Mouse (Mus musculus) midbrain, embryonic 11.5 days (tissue): ENCODE data around the gene Adgrf5. TPM values are rescaled to one million over a fixed set of nuclear protein-coding genes. Genes with fewer than 3 reads are reported as not detected.
"Not testable (repeated sequence)": the region's sequence is repeated elsewhere in the genome, so short reads cannot be mapped to it uniquely, and the experiment has no call there.

ENCODE experiments used
- ATAC-seq: fragments of 200-750 bp; cut with Nextera tagmentation; 2 replicates; pipeline ENCODE4 v1.8.0; 2017; ENCODE audit warnings: moderate TSS enrichment, moderate library complexity; ENCODE audit not compliant: low FRiP score
- DNase-seq: peaks from one replicate; pipeline ENCODE4 v3.0.0; 2015; ENCODE audit warnings: low spot score; ENCODE audit errors: missing footprints
- H3K27ac ChIP-seq: fragments of 300-500 bp; sonication (generic); 2 replicates; pipeline ENCODE4 v1.5.1; 2014; ENCODE audit warnings: low read depth, low read length
- H3K27me3 ChIP-seq: fragments of 300-500 bp; sonication (generic); 2 replicates; pipeline ENCODE4 v1.6.1; 2014; ENCODE audit warnings: mild to moderate bottlenecking, low read length, moderate library complexity, mixed read lengths; ENCODE audit not compliant: control insufficient read depth, insufficient read depth
- H3K36me3 ChIP-seq: fragments of 300-500 bp; sonication (generic); 2 replicates; pipeline ENCODE4 v1.6.1; 2014; ENCODE audit warnings: mild to moderate bottlenecking, low read length, moderate library complexity, mixed read lengths; ENCODE audit not compliant: control insufficient read depth, insufficient read depth
- H3K4me1 ChIP-seq: fragments of 300-500 bp; sonication (generic); 2 replicates; pipeline ENCODE4 v1.6.1; 2014; ENCODE audit warnings: low read length; ENCODE audit not compliant: control insufficient read depth, insufficient read depth
- H3K4me2 ChIP-seq: fragments of 300-500 bp; sonication (generic); 2 replicates; pipeline ENCODE4 v1.6.1; 2014; ENCODE audit warnings: mild to moderate bottlenecking, moderate library complexity
- H3K4me3 ChIP-seq: fragments of 300-500 bp; sonication (generic); 2 replicates; pipeline ENCODE4 v1.5.1; 2014; ENCODE audit warnings: low read depth, low read length
- H3K9ac ChIP-seq: fragments of 300-500 bp; sonication (generic); 2 replicates; pipeline ENCODE4 v1.6.1; 2014; ENCODE audit warnings: low read length
- H3K9me3 ChIP-seq: fragments of 300-500 bp; sonication (generic); 2 replicates; pipeline ENCODE4 v1.6.1; 2016; ENCODE audit warnings: low read length; ENCODE audit not compliant: control insufficient read depth
- WGBS: fragments of 180-500 bp; shearing (Covaris S2); extraction: QIAGEN DNeasy Blood & Tissue Kit; methylation state at CpG from one replicate; pipeline ENCODE4 v1.1.7; 2014; 5-methylcytosine and 5-hydroxymethylcytosine counted together
- polyA plus RNA-seq: library from polyadenylated mRNA; unstranded; fragments of >200 nt; fragmentation: Nextera tagmentation; extraction: Ambion mirVana; gene quantifications from 2 replicates; pipeline ENCODE4 v1.2.1, GENCODE M21; 2014

The Adgrf5 gene
- polyA plus RNA-seq, 1 experiment from 2014 or later = 6.8 TPM

GRCm38 (mm10) chr17:43337643-43338042 lies 22.6 kb upstream of the Adgrf5 start:
- H3K9ac ChIP-seq = no peak overlapping the region
- H3K4me2 ChIP-seq = no peak overlapping the region
- no peak for DNase-seq
- no peak overlapping the region for H3K4me3 ChIP-seq
- H3K27me3 ChIP-seq = no peaks in the 10 kb centered on the region
- no peak overlapping the region for H3K27ac ChIP-seq
- no peaks in the 10 kb centered on the region for H3K36me3 ChIP-seq
- no peaks in the 10 kb centered on the region for H3K4me1 ChIP-seq
- H3K9me3 ChIP-seq = no peaks in the 10 kb centered on the region
- no peak for ATAC-seq
- 86% methylated on average over 2 of the region's 2 CpGs for WGBS

- H3K4me3 ChIP-seq = no peak overlapping the region
- no peaks in the 10 kb centered on the region for H3K9me3 ChIP-seq
- 87% methylated on average over 3 of the region's 3 CpGs for WGBS
- no peaks in the 10 kb centered on the region for H3K27me3 ChIP-seq
- H3K36me3 ChIP-seq = no peaks in the 10 kb centered on the region
- no peak overlapping the region for H3K4me2 ChIP-seq
- no peaks in the 10 kb centered on the region for H3K4me1 ChIP-seq
- ATAC-seq (no peak), DNase-seq (no peak)
- no peak overlapping the region for H3K9ac ChIP-seq
- no peak overlapping the region for H3K27ac ChIP-seq
Observed at GRCm38 (mm10) chr17:43338279-43338678, 22.0 kb upstream of the Adgrf5 start.

- ATAC-seq, H3K9ac ChIP-seq, H3K27ac ChIP-seq, H3K36me3 ChIP-seq, H3K4me2 ChIP-seq, H3K4me1 ChIP-seq, H3K4me3 ChIP-seq, H3K27me3 ChIP-seq, DNase-seq, H3K9me3 ChIP-seq: not testable (repeated sequence)
- WGBS = 93% methylated on average over 2 of the region's 2 CpGs
Observed at GRCm38 (mm10) chr17:43346499-43346898, 13.8 kb upstream of the Adgrf5 start.

DNA sequence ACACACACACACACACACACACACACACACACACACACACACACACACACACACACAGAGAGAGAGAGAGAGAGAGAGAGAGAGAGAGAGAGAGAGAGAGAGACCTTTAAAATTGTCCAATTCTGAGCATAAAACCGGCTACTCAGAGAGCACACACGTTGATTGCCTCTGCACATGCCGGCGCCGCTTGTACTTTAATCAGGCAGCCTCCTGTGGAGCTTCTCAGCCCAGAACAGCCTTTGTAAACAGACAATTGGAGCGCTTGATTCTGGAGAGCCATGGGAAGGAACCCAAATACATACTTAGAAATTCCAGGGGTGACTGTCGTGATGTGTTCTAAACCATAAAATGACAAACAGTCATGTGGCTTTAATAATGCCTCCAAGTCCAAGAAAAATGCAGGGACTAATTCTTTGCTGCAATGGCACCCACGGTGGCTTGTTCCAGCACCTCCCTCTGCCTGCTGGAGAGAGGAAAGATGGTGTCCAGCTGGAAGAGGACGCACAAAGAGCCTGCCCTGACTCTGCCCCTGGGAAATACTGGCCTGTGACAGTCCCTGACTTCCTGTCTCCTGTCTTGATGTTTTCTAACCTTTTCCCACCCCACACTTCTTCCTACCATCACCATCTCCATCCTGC lies 2.2 kb upstream of the Adgrf5 start:
- WGBS = 14% methylated on average over 9 of the region's 9 CpGs
- ATAC-seq = no peak
- H3K27me3 ChIP-seq = no peaks in the 10 kb centered on the region
- no peak overlapping the region for H3K4me2 ChIP-seq
- H3K9ac ChIP-seq = no peak overlapping the region
- H3K4me1 ChIP-seq = no peaks in the 10 kb centered on the region; the same call in 1 of the 2 replicates
- no peak overlapping the region for H3K27ac ChIP-seq
- DNase-seq = peak; percentile 85
- H3K36me3 ChIP-seq = no peaks in the 10 kb centered on the region
- H3K9me3 ChIP-seq = no peaks in the 10 kb centered on the region
- no peak overlapping the region for H3K4me3 ChIP-seq

GRCm38 (mm10) chr17:43361021-43361420 lies 770 bp downstream of the Adgrf5 start:
- peak; percentile 56 for DNase-seq
- Histone ChIP-seq H3K27ac (no peak overlapping the region), H3K4me3 (no peak overlapping the region), H3K4me2 (no peak overlapping the region), H3K9me3 (no peaks in the 10 kb centered on the region), H3K27me3 (no peaks in the 10 kb centered on the region), H3K36me3 (no peaks in the 10 kb centered on the region), H3K4me1 (no peaks in the 10 kb centered on the region; the same call in 1 of the 2 replicates), H3K9ac (no peak overlapping the region)
- 83% methylated on average over 11 of the region's 11 CpGs for WGBS
- ATAC-seq = no peak

GRCm38 (mm10) chr17:43362362-43362761 lies 2.1 kb downstream of the Adgrf5 start:
- no peak overlapping the region for H3K4me3 ChIP-seq
- no peak overlapping the region for H3K9ac ChIP-seq
- H3K4me2 ChIP-seq = no peak overlapping the region
- no peak for ATAC-seq
- no peaks in the 10 kb centered on the region for H3K9me3 ChIP-seq
- H3K27ac ChIP-seq = no peak overlapping the region
- no peaks in the 10 kb centered on the region for H3K27me3 ChIP-seq
- H3K4me1 ChIP-seq = no peaks in the 10 kb centered on the region; the same call in 1 of the 2 replicates
- DNase-seq = peak; percentile 78
- H3K36me3 ChIP-seq = no peaks in the 10 kb centered on the region
- WGBS = 63% methylated on average over 11 of the region's 11 CpGs

- ATAC-seq = no peak
- WGBS = 70% methylated on average over 6 of the region's 6 CpGs
- H3K4me2 ChIP-seq = no peak overlapping the region
Observed at GRCm38 (mm10) chr17:43362881-43363280, 2.6 kb downstream of the Adgrf5 start.

GRCm38 (mm10) chr17:43363921-43364320 lies 3.7 kb downstream of the Adgrf5 start:
- no peaks in the 10 kb centered on the region for H3K9me3 ChIP-seq
- no peaks in the 10 kb centered on the region for H3K27me3 ChIP-seq
- H3K27ac ChIP-seq = no peak overlapping the region
- DNase-seq = no peak
- no peaks in the 10 kb centered on the region for H3K4me1 ChIP-seq
- no peak for ATAC-seq
- 70% methylated on average over 6 of the region's 6 CpGs for WGBS
- H3K4me2 ChIP-seq = no peak overlapping the region
- H3K4me3 ChIP-seq = no peak overlapping the region
- no peaks in the 10 kb centered on the region for H3K36me3 ChIP-seq
- no peak overlapping the region for H3K9ac ChIP-seq

More at GRCm38 (mm10) chr17:43362881-43363280, 2.6 kb downstream of the Adgrf5 start:
- no peak overlapping the region for H3K27ac ChIP-seq
- DNase-seq = no peak
- no peaks in the 10 kb centered on the region for H3K9me3 ChIP-seq
- H3K27me3 ChIP-seq = no peaks in the 10 kb centered on the region
- H3K4me1 ChIP-seq = no peaks in the 10 kb centered on the region; the same call in 1 of the 2 replicates
- H3K36me3 ChIP-seq = no peaks in the 10 kb centered on the region
- H3K9ac ChIP-seq = no peak overlapping the region
- no peak overlapping the region for H3K4me3 ChIP-seq

DNA sequence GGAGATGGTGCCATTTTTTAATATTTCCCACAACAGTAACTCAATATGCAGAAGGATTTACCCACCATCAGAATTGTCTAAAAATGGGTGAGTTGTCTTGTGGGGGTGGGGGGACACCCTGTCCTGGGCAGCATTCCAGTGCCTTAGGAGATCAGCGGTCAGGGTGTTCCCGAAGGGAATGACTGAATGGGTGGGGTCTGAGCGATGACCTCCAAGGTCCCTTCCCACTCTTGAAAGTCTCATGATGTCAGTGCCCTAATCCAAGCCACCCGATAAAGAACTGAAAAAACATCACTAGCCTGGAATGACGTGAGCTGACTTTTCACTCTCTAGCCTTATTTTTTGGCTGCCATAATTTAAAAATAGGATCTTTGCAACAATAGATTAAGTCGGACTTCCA lies 5.0 kb downstream of the Adgrf5 start:
- H3K9me3 ChIP-seq = no peaks in the 10 kb centered on the region
- no peak overlapping the region for H3K4me2 ChIP-seq
- 86% methylated on average over 6 of the region's 6 CpGs for WGBS
- H3K4me1 ChIP-seq = no peaks in the 10 kb centered on the region
- H3K27me3 ChIP-seq = no peaks in the 10 kb centered on the region
- no peaks in the 10 kb centered on the region for H3K36me3 ChIP-seq
- DNase-seq = no peak
- H3K9ac ChIP-seq = no peak overlapping the region
- no peak for ATAC-seq
- no peak overlapping the region for H3K4me3 ChIP-seq
- H3K27ac ChIP-seq = no peak overlapping the region
